Mouse (Mus musculus): ENCODE results near the gene 2310034G01Rik. TPM values are rescaled to one million over a fixed set of nuclear protein-coding genes. Genes with fewer than 3 reads are reported as not detected.

2310034G01Rik gene
- total and polyA plus RNA-seq, 3 experiments, result 1.1 to 1.6 (median 1.4) TPM

DNA sequence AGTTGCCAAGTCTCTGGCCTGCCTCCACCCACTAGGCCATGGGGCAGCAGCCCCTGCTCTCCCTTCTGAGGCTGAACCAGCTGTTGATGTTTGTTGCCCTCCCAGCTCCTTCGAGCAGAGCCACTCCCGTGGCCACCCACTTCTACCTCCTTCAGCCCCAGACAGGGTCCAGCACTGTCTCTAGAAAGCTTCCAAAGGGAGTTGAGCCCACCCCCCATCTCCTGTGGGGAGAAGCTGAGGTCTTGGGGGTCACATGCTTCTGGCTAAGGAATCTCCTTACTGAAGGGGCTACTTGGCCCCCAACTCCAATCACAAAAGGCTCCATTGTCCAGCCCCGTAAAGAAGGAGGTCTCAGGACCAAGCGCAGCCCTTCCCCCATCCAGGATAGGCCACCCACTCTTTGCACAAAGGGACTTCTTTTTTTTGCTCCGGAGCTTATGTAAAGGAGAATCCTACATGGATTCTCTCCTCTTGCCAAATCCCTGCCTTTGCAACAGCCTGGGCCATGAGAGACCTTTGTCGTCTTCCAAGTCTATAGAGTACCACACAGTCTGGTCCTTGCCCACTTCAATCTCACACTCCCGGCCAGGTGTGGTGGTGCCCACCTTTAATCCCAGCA, 17.3 kb downstream of the 2310034G01Rik start:
- Histone ChIP-seq H3K4me2 (ENCODE audit: insufficient read depth, low read depth, poor library complexity, severe bottlenecking) (no peak overlapping the region), H3K36me3 (replicated peaks in 1 of 2; ENCODE audit: control insufficient read depth in 1 of 2, insufficient read depth in 1 of 2, low read length in 1 of 2) (peaks cover 22 to 51% of the 10 kb centered on the region in 2 experiments), H3K9me3 (replicated peaks; ENCODE audit: low read length) (no peaks in the 10 kb centered on the region), H3K79me2 (replicated peaks; ENCODE audit: control insufficient read depth, extremely low read depth, insufficient read depth, poor library complexity, severe bottlenecking) (0 out of 2 replicates have a peak, but pooled peaks cover 2% of the 10 kb centered on the region), H3K27ac (ENCODE audit: insufficient read depth, low read depth) (no peak overlapping the region), H3K4me3 (replicated peaks in 1 of 3; ENCODE audit: low read depth in 2 of 3, low read length in 2 of 3, poor library complexity in 1 of 3) (no peak overlapping the region), H3K4me1 (ENCODE audit: control insufficient read depth in 1 of 2, insufficient read depth in 2 of 2) (peaks cover 13 to 54% of the 10 kb centered on the region in 2 experiments), H3K27me3 (replicated peaks) (no peaks in the 10 kb centered on the region), H3K9ac (ENCODE audit: insufficient read depth, low read depth) (no peak overlapping the region)
- TF ChIP-seq E2F4 (IDR thresholded peaks at IDR 0.05; ENCODE audit: insufficient replicate concordance, low read depth, low read length), result no peak
- no peak for TF ChIP-seq MAFK (IDR thresholded peaks at IDR 0.05; ENCODE audit: insufficient replicate concordance, low read length)
- TF ChIP-seq EP300 (IDR thresholded peaks at IDR 0.05; ENCODE audit: low read length), result no peak
- TF ChIP-seq UBTF (IDR thresholded peaks at IDR 0.05; ENCODE audit: low read depth, low read length), result no peak
- TF ChIP-seq POLR2AphosphoS2 (IDR thresholded peaks at IDR 0.05; ENCODE audit: low read depth, low read length), result no peak
- no peak for TF ChIP-seq SIN3A (IDR thresholded peaks at IDR 0.05; ENCODE audit: low read length)
- TF ChIP-seq TBP (conservative IDR thresholded peaks at IDR 0.05; ENCODE audit: low read depth, low read length), result no peak
- no peak for TF ChIP-seq IRF4 (IDR thresholded peaks at IDR 0.05; ENCODE audit: low read depth, low read length)
- no peak for TF ChIP-seq KAT2A (IDR thresholded peaks at IDR 0.05; ENCODE audit: insufficient replicate concordance, low read length)
- TF ChIP-seq USF1 (IDR thresholded peaks at IDR 0.05; ENCODE audit: low read depth, low read length), result no peak
- TF ChIP-seq TCF12 (IDR thresholded peaks at IDR 0.05; ENCODE audit: low read depth, low read length), result no peak
- in situ Hi-C loops (cut with MboI; ENCODE audit: low pct_ligation_motif_present, low pct_unique_long_range_greater_than_20kb, low sequenced_read_pairs), result no loop called here
- no peak for DNase-seq (ENCODE audit: extremely low read depth)
- dilution Hi-C loops (cut with MboI; ENCODE audit: extremely low pct_ligation_motif_present, extremely low pct_unique_long_range_greater_than_20kb, low sequenced_read_pairs), result no loop called here

DNA sequence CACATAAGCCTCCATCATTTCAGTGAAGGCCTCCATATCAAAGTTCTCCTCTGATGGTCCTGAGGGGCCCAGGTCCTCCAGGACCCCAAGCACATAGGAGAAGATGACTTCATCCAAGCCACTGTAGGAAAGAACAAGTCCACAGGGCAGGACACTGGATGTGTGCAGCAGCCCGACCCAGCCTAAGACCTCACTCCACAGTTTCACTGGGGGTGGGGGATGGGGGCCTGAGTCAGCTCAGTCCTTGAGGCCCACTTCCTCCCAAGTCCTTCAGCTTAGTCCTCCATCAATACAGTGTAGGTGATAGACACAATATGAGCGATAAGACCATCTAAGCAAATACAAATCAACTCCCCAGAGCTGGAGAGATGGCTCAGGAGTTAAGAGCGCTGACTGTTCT, 18.2 kb downstream of the 2310034G01Rik start:
- dilution Hi-C loops (cut with MboI; ENCODE audit: extremely low pct_ligation_motif_present, extremely low pct_unique_long_range_greater_than_20kb, low sequenced_read_pairs) (no loop called here), in situ Hi-C loops (cut with MboI; ENCODE audit: low pct_ligation_motif_present, low pct_unique_long_range_greater_than_20kb, low sequenced_read_pairs) (no loop called here)
- H3K9ac ChIP-seq (ENCODE audit: insufficient read depth, low read depth), result no peak overlapping the region
- no peaks in the 10 kb centered on the region for H3K9me3 ChIP-seq (replicated peaks; ENCODE audit: low read length)
- H3K4me3 ChIP-seq (replicated peaks in 1 of 3; ENCODE audit: low read depth in 2 of 3, low read length in 2 of 3, poor library complexity in 1 of 3), result no peak overlapping the region
- no peak overlapping the region for H3K4me2 ChIP-seq (ENCODE audit: insufficient read depth, low read depth, poor library complexity, severe bottlenecking)
- H3K27me3 ChIP-seq (replicated peaks), result peaks cover 2% of the 10 kb centered on the region
- no peak for TF ChIP-seq ZMIZ1 (IDR thresholded peaks at IDR 0.05; ENCODE audit: low read depth, low read length)
- H3K4me1 ChIP-seq (ENCODE audit: control insufficient read depth in 1 of 2, insufficient read depth in 2 of 2), result peaks cover 9 to 54% of the 10 kb centered on the region in 2 experiments
- H3K36me3 ChIP-seq (replicated peaks in 1 of 2; ENCODE audit: control insufficient read depth in 1 of 2, insufficient read depth in 1 of 2, low read length in 1 of 2), result peaks cover 22 to 51% of the 10 kb centered on the region in 2 experiments
- no peak for DNase-seq (ENCODE audit: extremely low read depth)
- no peak overlapping the region for H3K27ac ChIP-seq (ENCODE audit: insufficient read depth, low read depth)
- H3K79me2 ChIP-seq (replicated peaks; ENCODE audit: control insufficient read depth, extremely low read depth, insufficient read depth, poor library complexity, severe bottlenecking), result no peaks in the 10 kb centered on the region

DNA sequence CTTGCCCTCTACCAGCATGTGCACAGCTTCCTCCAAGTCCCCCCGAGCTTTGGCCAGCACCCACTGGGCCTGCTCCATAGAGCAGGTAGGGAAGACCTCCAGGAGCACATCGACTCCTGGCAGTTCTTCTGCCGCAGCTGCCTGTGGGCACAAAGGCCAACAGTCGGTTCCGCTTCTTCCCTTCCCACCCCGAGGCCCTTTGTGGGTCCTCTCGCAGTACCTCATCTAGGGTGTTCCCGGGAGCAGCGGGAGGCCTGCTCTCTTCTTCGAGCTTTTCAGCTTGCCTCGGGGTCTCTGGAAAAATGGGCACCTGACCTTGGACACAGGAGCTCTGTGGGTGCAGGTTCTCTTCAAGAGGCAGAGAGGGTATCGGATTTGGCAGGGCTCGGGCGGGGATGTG, 18.8 kb downstream of the 2310034G01Rik start:
- H3K9ac ChIP-seq (ENCODE audit: insufficient read depth, low read depth), result no peak overlapping the region
- TF ChIP-seq UBTF (IDR thresholded peaks at IDR 0.05; ENCODE audit: low read depth, low read length), result no peak
- TF ChIP-seq HCFC1 (IDR thresholded peaks at IDR 0.05; ENCODE audit: low read depth, low read length), result no peak
- no peak for TF ChIP-seq MYC (IDR thresholded peaks at IDR 0.05; ENCODE audit: low read depth, low read length)
- no peak for TF ChIP-seq CTCF (conservative IDR thresholded peaks at IDR 0.05 in 1 of 2, IDR thresholded peaks at IDR 0.05 in 1 of 2; ENCODE audit: low read depth in 2 of 2, low read length in 2 of 2)
- no peak for TF ChIP-seq ZC3H11A (IDR thresholded peaks at IDR 0.05; ENCODE audit: low read depth, low read length)
- TF ChIP-seq RAD21 (IDR thresholded peaks at IDR 0.05; ENCODE audit: low read depth, low read length), result no peak
- TF ChIP-seq SIN3A (IDR thresholded peaks at IDR 0.05; ENCODE audit: low read length), result no peak
- no peak for TF ChIP-seq TCF12 (IDR thresholded peaks at IDR 0.05; ENCODE audit: low read depth, low read length)
- H3K36me3 ChIP-seq (replicated peaks in 1 of 2; ENCODE audit: control insufficient read depth in 1 of 2, insufficient read depth in 1 of 2, low read length in 1 of 2), result peaks cover 22 to 50% of the 10 kb centered on the region in 2 experiments
- H3K27ac ChIP-seq (ENCODE audit: insufficient read depth, low read depth), result no peak overlapping the region
- H3K4me2 ChIP-seq (ENCODE audit: insufficient read depth, low read depth, poor library complexity, severe bottlenecking), result no peak overlapping the region
- dilution Hi-C loops (cut with MboI; ENCODE audit: extremely low pct_ligation_motif_present, extremely low pct_unique_long_range_greater_than_20kb, low sequenced_read_pairs) (no loop called here), in situ Hi-C loops (cut with MboI; ENCODE audit: low pct_ligation_motif_present, low pct_unique_long_range_greater_than_20kb, low sequenced_read_pairs) (no loop called here)
- no peaks in the 10 kb centered on the region for H3K79me2 ChIP-seq (replicated peaks; ENCODE audit: control insufficient read depth, extremely low read depth, insufficient read depth, poor library complexity, severe bottlenecking)
- H3K27me3 ChIP-seq (replicated peaks), result peaks cover 8% of the 10 kb centered on the region
- DNase-seq (ENCODE audit: extremely low read depth), result no peak
- H3K4me1 ChIP-seq (ENCODE audit: control insufficient read depth in 1 of 2, insufficient read depth in 2 of 2), result peaks cover 12 to 54% of the 10 kb centered on the region in 2 experiments
- no peak overlapping the region for H3K4me3 ChIP-seq (replicated peaks in 1 of 3; ENCODE audit: low read depth in 2 of 3, low read length in 2 of 3, poor library complexity in 1 of 3)
- H3K9me3 ChIP-seq (replicated peaks; ENCODE audit: low read length), result no peaks in the 10 kb centered on the region
